Mouse (Mus musculus) macrophage (primary cell): ENCODE results near the gene Cwc25. TPM values are rescaled to one million over a fixed set of nuclear protein-coding genes. Genes with fewer than 3 reads are reported as not detected.
A peak's percentile ranks its signal among the peaks of the same experiment; 100 is the strongest.
"Not testable (repeated sequence)": the region's sequence is repeated elsewhere in the genome, so short reads cannot be mapped to it uniquely, and the experiment has no call there.

Experiments used
- H3K27ac ChIP-seq: fragments of 350-480 bp; formaldehyde crosslinking; 2 replicates; pipeline ENCODE4 v1.9.0; 2021
- H3K36me3 ChIP-seq: fragments of 350-480 bp; formaldehyde crosslinking; 2 replicates; pipeline ENCODE4 v1.9.0; 2021; ENCODE audit errors: inconsistent target
- H3K4me3 ChIP-seq: fragments of 350-480 bp; formaldehyde crosslinking; 2 replicates; pipeline ENCODE4 v1.9.0; 2021; ENCODE audit errors: inconsistent target
- H3K79me2 ChIP-seq: fragments of 350-480 bp; formaldehyde crosslinking; 2 replicates; pipeline ENCODE4 v1.9.0; 2021; ENCODE audit errors: inconsistent target
- WGBS: methylation state at CpG from one replicate; pipeline ENCODE4 v1.1.7; 2026; ENCODE audit warnings: inconsistent platforms; ENCODE audit not compliant: missing documents; 5-methylcytosine and 5-hydroxymethylcytosine counted together
- polyA plus RNA-seq: library from polyadenylated mRNA; stranded (reverse); fragments of 250-400 nt; gene quantifications from 3 replicates; pipeline ENCODE4 v1.2.4, GENCODE M21; 2018; ENCODE audit warnings: inconsistent platforms

The Cwc25 gene
- polyA plus RNA-seq, 1 experiment from 2014 or later = 22.4 TPM

GRCm38 (mm10) chr11:97796910-97797309 lies 30.6 kb upstream of the Cwc25 start:
- H3K79me2 ChIP-seq = peaks cover 21% of the 10 kb centered on the region
- no peak overlapping the region for H3K4me3 ChIP-seq
- no peaks in the 10 kb centered on the region for H3K36me3 ChIP-seq
- 8% methylated on average over 6 of the region's 6 CpGs for whole genome bisulfite sequencing
- no peak overlapping the region for H3K27ac ChIP-seq

GRCm38 (mm10) chr11:97793165-97793564 lies 26.8 kb upstream of the Cwc25 start:
- Histone ChIP-seq H3K27ac (no peak overlapping the region), H3K79me2 (no peaks in the 10 kb centered on the region), H3K36me3 (no peaks in the 10 kb centered on the region), H3K4me3 (no peak overlapping the region)
- WGBS = 8% methylated on average over 2 of the region's 2 CpGs

- H3K4me3 ChIP-seq, H3K79me2 ChIP-seq, H3K36me3 ChIP-seq, H3K27ac ChIP-seq: not testable (repeated sequence)
- 86% methylated on average over 1 of the region's 2 CpGs for WGBS
Observed at GRCm38 (mm10) chr11:97790778-97791438, 24.6 kb upstream of the Cwc25 start.

DNA sequence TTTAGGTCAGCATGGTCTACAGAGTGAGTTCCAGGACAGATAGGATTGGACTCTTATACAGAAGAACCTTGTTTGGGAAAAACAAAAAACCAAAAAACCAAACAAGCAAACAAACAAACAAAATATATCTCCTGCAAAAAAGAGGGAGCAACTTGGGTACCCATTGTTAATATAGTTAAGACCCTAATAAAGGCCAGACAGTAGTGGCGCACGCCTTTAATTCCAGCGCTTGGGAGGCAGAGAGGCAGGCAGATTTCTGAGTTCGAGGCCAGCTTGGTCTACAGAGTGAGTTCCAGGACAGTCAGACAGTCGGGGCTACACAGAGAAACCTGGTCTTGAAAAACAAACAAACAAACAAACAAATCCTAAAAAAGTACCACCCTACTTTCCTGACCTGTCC lies 23.4 kb upstream of the Cwc25 start:
- H3K79me2 ChIP-seq = no peaks in the 10 kb centered on the region
- H3K4me3 ChIP-seq = no peak overlapping the region
- 89% methylated on average over 5 of the region's 5 CpGs for WGBS
- no peak overlapping the region for H3K27ac ChIP-seq
- H3K36me3 ChIP-seq = no peaks in the 10 kb centered on the region

DNA sequence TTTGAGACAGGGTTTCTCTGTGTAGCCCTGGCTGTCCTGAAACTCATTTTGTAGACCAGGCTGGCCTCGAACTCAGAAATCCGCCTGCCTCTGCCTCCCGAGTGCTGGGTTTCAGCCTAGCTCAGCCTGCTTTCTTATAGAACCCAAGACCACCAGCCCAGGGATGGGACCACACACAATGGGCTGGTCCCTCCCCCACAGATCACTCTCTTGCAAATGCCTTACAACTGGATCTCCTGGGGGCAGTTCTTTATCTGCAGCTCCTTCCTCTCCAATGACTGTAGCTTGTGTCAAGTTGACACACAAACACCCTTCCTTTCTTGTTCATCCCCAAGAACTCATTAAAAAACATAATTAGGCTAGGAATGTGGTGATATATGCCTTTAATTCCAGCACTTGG lies 21.6 kb upstream of the Cwc25 start:
- H3K79me2 ChIP-seq = no peaks in the 10 kb centered on the region
- no peaks in the 10 kb centered on the region for H3K36me3 ChIP-seq
- H3K4me3 ChIP-seq = no peak overlapping the region
- H3K27ac ChIP-seq = no peak overlapping the region
- WGBS = 86% methylated on average over 1 of the region's 3 CpGs

DNA sequence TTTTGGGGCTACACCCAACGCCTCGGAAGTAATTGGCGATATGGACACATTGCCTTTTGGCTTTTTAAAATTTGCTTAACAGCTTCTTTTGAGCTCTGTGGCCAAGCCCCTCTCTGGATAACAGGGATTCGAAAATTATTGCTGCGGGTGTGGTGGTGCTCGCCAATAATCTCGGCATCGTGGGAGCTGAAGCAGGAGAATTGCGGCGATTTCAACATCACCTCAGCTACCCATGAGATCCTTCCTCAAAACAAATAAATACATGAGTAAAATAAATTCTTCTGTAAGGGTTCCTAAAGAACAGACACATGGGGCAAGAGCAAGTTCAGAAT lies 16.2 kb upstream of the Cwc25 start:
- peaks cover 38% of the 10 kb centered on the region for H3K79me2 ChIP-seq
- peaks cover 26% of the 10 kb centered on the region for H3K36me3 ChIP-seq
- peak overlapping the region; percentile 87 for H3K4me3 ChIP-seq
- peak overlapping the region; percentile 77 for H3K27ac ChIP-seq
- WGBS = 0% methylated on average over 10 of the region's 10 CpGs

- peaks cover 31% of the 10 kb centered on the region for H3K36me3 ChIP-seq
- peaks cover 38% of the 10 kb centered on the region for H3K79me2 ChIP-seq
- peak within 1 kb of the TSS; percentile 87 for H3K4me3 ChIP-seq
- H3K27ac ChIP-seq = peak within 1 kb of the TSS; percentile 77
- WGBS = 2% methylated on average over 67 of the region's 67 CpGs
Observed at GRCm38 (mm10) chr11:97781832-97782563, 15.6 kb upstream of the Cwc25 start, which contains the start of gene Rpl23. Rpl23 (minus strand) TSS chr11:97782437.

DNA sequence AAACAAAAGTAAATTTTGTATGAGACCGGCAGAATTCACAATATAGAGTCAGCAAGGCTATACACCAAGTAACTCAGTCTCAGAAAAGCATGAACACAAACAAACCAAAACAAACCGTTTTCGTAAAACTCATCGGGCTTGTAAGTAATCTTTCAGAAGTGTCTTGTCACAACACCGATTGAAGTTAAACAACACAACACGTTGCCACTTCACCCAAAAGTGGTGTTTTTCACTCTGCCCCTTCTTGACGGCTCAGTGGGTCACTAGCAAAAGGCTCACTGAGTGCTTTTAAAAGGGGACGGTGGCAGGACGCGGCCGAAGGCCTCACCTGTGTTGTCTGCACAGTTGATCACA lies 15.1 kb upstream of the Cwc25 start:
- H3K79me2 ChIP-seq = peaks cover 38% of the 10 kb centered on the region
- peak overlapping the region; percentile 77 for H3K27ac ChIP-seq
- H3K36me3 ChIP-seq = peaks cover 35% of the 10 kb centered on the region
- WGBS = 0% methylated on average over 11 of the region's 11 CpGs
- H3K4me3 ChIP-seq = peak overlapping the region; percentile 87

- Histone ChIP-seq H3K27ac (no peak overlapping the region), H3K79me2 (peaks cover 38% of the 10 kb centered on the region), H3K4me3 (peak overlapping the region; percentile 87; the same call in 1 of the 2 replicates), H3K36me3 (peaks cover 35% of the 10 kb centered on the region)
- 58% methylated on average over 2 of the region's 2 CpGs for WGBS
Observed at GRCm38 (mm10) chr11:97779968-97780701, 13.8 kb upstream of the Cwc25 start.

DNA sequence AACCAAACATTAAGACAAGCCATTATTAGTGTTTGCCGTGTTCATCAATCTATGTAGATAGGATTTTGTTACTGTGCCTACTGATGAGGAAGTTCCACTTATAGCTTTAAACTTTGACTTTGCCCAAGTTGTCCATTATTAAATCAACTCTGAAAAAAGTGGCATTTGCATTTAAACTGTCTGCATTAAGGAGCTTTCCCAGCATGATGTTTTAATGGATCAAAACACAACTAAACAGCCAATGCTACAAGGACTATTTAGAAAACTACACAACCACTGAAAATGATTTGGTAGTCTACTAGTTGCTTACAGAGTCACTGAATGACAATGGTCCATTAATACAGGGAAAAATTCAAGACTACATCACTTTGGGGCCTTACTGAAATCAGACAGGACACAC lies 12.6 kb upstream of the Cwc25 start:
- Histone ChIP-seq H3K27ac (no peak overlapping the region), H3K4me3 (no peak overlapping the region), H3K79me2 (peaks cover 38% of the 10 kb centered on the region), H3K36me3 (peaks cover 35% of the 10 kb centered on the region)
- WGBS = 80% methylated on average over 1 of the region's 1 CpGs

- Histone ChIP-seq H3K36me3 (peaks cover 35% of the 10 kb centered on the region), H3K79me2 (peaks cover 37% of the 10 kb centered on the region), H3K27ac (no peak overlapping the region), H3K4me3 (no peak overlapping the region)
- 60% methylated on average over 2 of the region's 2 CpGs for WGBS
Observed at GRCm38 (mm10) chr11:97777129-97777529, 10.8 kb upstream of the Cwc25 start.

DNA sequence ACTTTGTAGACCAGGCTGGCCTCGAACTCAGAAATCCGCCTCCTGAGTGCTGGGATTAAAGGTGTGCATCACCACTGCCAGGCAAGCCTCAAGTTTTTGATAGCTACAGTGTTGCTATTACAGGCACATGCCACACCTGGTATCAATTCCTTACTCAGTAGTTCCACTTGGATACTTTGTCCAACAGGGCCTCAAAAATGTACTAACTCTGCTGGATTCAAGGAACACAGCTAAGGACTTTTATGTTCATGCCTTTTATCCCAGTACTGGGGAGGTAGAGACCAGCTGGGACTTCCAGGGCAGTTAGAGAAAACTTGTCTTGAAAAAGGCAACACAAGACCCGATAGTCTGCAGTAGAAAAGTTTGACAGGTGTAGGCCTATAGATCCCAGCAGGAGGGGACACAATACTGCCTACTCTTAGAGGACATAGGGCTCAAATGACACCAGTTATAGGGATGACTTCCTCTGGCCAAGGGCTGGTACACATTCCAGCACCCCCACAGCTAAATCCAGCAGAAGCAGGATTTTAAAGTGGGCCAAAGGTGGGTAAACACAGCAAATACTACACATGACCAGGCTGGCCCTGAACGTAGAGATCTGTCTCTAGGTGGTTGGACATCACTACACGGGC lies 10.3 kb upstream of the Cwc25 start:
- no peak overlapping the region for H3K4me3 ChIP-seq
- WGBS = 98% methylated on average over 5 of the region's 5 CpGs
- peaks cover 35% of the 10 kb centered on the region for H3K36me3 ChIP-seq
- no peak overlapping the region for H3K27ac ChIP-seq
- peaks cover 32% of the 10 kb centered on the region for H3K79me2 ChIP-seq

DNA sequence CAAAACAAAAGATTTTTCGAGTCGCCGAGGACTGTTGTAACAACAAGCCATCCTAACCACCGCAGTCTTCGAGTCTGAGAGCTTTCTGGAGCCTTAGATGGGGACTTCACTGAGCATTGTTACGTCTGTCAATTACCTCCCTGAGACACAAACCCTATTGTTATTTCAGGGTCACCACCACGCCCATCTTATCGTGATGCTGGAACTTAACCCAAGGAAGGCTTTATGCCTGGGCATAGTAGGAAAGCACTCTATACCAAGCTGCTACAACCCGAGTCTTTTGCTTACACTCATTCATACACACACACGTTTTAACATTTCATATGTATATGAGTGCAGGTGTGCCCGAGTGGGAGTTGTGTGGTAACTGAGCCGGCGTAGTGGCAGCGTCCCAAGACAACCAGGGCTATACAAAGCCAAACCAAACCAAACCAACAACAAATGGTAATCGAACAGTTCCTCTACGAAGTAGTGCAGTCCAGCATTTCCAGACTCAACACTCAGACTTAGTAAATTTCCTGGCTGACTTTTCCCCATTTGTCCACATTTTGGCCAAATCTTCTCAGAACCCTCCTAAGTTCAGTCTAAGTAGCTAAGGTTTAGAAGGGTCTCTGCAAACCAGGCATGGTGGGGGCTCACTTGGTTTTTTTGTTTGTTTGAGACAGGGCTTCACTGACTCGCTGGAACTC lies 9.6 kb upstream of the Cwc25 start, which contains the start of gene 1700001P01Rik:
Gene 1700001P01Rik, minus strand, starts transcription at position 111 of the 689 bp plus-strand sequence.
- Histone ChIP-seq H3K79me2 (peaks cover 25% of the 10 kb centered on the region), H3K27ac (no peak within 1 kb of the TSS), H3K4me3 (no peak within 1 kb of the TSS), H3K36me3 (peaks cover 35% of the 10 kb centered on the region)
- WGBS = 88% methylated on average over 16 of the region's 17 CpGs

GRCm38 (mm10) chr11:97775186-97775585 lies 8.8 kb upstream of the Cwc25 start:
- Histone ChIP-seq H3K27ac (no peak overlapping the region), H3K4me3 (no peak overlapping the region), H3K36me3 (peaks cover 29% of the 10 kb centered on the region), H3K79me2 (peaks cover 18% of the 10 kb centered on the region)
- 80% methylated on average over 13 of the region's 13 CpGs for WGBS
